Mouse (Mus musculus) cerebellum, postnatal 25 days (tissue): ENCODE results near the gene Clca3b.
"Not testable (repeated sequence)": the region's sequence is repeated elsewhere in the genome, so short reads cannot be mapped to it uniquely, and the experiment has no call there.

Experiments
- DNase-seq, 2 experiments: peaks; one replicate each; pipeline ENCODE4 v3.0.0; 2021; ENCODE audit warnings: mixed read lengths in 2 of 2

The Clca3b gene

DNA sequence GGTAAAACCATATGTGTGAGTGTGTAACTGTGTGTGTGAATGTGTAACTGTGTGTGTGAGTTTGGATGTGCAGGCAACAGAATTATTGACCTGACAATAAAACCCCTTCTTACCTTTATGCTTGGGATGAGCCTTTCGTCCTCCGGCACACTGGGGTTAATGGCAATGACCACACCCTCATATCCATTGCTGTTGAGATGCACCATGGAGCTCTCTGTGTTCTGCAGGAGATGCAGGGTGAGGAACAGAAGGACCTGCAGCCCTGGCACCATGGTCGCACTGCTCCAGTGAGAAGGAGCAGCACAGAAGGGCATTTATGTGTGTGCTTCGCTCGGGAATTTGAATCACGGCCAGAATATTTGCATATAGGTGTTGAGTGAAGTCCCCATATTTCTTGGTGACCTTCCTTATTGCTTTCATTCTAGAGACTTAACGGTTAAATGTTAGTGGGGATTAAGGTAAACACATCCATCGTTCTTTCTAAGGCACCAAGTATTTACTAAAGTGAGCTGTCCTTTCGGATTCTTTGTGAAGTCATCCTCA is at the start of gene Clca3b:
Gene Clca3b (minus strand): TSS at position 344 of the 543 bp plus-strand sequence.
- not testable (repeated sequence) for DNase-seq

DNA sequence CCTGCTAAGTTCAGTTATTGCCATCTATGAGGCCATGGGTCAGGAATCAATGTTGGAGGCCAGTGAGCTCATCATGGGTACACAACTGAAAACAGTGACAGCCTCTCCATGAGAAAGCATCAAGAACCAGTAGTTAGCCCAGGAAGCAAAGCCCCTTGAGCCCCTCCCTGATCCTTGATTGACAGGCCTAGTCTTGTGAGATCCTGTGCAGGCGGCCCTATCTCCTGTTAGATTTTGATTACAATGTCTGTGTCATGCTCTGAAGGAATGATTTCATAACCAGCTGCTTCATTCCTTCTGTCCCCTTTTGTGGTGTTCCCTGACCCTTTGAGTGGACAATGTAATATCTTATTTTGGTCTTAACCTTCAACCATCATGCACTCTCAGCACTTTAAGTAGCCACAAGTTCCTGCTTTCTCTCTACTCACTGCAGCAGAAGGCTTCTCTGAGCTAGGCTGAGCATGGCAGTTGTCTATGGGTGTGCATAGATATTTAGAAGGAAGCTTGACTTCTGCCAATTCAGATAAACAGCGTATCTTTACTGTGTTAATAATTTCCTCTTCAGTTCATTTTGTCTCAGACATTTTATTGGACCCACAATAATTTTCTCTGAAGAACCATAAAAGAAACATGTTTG is 48.0 kb upstream of the Clca3b start:
- no peak for DNase-seq

GRCm38 (mm10) chr3:144890246-144890758 is 41.1 kb upstream of the Clca3b start:
- DNase-seq = no peak

GRCm38 (mm10) chr3:144886957-144887356 is 37.8 kb upstream of the Clca3b start:
- DNase-seq = no peak

DNA sequence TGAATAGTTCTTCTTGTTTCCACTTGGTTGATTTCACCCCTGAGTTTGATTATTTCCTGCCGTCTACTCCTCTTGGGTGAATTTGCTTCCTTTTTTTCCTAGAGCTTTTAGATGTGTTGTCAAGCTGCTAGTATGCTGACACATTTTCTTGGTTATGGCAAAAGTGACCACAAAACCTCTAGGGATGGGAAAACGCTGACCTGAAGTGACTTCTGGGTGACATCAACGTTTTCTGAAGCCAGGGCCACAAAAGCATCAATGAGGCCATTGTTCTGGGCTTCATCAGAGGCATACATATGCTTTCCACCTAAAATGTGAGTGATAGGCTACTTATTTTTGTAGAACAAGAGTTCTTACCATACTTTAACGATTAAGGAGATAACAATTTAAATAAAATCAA is 22.9 kb upstream of the Clca3b start:
- not testable (repeated sequence) for DNase-seq

DNA sequence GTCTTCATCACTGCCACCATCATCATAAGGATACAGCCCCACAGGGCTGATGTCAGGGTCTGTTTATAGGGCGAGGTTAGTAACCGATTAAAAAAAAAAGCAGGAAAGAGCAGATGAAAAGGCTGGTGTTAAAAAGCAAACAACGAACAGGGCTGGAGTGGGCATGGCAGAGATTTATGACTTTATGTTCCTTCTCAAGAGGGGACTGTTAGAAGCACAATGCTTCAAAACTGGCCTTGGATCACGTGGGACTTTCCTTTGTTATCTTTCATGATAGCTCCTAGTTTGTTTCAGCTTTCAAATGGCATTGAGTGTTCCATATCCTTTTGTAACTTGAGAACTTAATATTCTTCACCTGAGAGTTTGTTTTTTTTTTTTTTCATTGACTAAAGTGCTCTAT is 427 bp upstream of the Clca3b start:
- no peak for DNase-seq

- DNase-seq = no peak
These were observed 21.9 kb downstream of the Clca3b start for GRCm38 (mm10) chr3:144827257-144827656.

DNA sequence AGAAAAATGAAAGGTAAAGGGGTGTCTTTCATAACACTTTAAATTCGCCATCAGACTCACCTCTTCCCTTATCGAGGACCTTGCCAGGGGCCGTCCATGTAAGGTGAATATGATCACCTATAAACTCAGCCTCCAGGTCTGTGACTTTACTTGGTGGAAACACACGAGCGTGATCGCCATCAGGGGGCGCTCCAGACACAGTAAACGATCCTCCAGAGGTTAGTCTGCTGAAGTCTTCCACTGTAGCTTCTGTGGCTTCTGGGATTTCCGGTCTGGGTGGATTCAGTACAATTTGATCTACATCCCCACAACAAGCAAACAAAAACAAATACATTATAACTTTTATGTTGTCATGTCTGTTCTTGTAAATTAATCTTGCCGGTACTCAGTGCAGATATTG is 24.0 kb downstream of the Clca3b start:
- peak; percentile 56 to 81 for DNase-seq

GRCm38 (mm10) chr3:144823331-144823730 is 25.8 kb downstream of the Clca3b start:
- DNase-seq = no peak

DNA sequence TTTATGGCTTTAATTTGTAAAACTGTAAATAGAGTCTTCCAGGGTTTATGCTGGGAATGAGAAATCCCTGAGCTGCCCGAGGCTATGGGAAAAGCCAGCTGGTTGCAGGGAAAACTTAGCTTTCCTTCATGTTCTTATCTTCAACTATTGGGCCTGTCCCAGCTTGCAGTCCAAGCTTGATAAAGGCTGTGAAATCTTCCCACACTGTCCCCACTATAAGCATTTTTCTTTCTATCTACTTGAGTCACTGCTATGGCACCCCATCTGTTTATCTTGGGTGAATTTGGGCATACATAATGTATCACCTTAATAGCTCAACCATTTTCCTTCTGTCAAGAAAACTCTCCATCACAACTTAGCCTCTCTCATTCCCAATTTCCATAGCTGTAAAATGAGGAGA is 28.5 kb downstream of the Clca3b start:
- DNase-seq = no peak

- not testable (repeated sequence) for DNase-seq
These were observed 29.9 kb downstream of the Clca3b start, which contains the start of gene Clca3a2 for GRCm38 (mm10) chr3:144819219-144819618. TSS of gene Clca3a2 (minus strand) at chr3:144819494.

GRCm38 (mm10) chr3:144813336-144813735 is 35.8 kb downstream of the Clca3b start:
- not testable (repeated sequence) for DNase-seq

GRCm38 (mm10) chr3:144811821-144812220 is 37.3 kb downstream of the Clca3b start:
- DNase-seq = no peak

DNA sequence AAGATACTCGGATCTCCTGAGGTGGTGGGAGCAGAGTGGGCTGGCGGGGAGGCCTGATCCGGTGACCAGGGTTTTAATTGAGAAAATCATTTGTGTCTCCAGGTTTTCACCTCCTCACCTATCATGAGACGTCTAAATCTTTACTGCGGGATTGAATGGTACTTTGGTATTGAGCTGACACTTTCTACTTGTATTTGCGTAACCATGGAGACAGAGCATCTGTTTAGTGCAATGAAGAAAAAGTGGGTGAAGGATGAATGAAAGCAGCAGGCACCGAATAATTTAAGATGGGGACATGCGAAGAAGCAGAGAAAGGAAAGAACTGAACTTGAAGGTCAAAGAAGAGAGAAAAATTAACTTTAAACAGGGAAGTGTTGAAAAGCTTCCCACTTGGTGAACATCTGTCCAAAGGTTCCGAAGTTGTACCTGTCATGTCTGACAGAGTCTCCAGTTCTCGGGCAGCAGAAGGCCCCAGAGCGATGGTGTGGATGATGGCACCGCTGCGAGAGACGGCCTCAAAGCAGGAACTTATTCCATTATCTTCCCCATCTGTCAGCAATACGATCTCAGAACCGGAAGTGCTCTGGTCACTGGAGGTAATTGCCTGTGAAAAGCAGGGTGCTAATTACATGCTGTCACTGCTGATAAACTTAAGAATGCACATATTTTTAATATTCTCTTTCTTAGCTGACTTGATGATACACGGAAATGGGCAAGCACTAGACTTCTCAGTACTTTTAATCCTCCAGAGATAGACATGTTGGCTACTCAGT is 40.8 kb downstream of the Clca3b start:
- not testable (repeated sequence) for DNase-seq

- DNase-seq = not testable (repeated sequence)
These were observed 42.5 kb downstream of the Clca3b start for GRCm38 (mm10) chr3:144806626-144807025.

DNA sequence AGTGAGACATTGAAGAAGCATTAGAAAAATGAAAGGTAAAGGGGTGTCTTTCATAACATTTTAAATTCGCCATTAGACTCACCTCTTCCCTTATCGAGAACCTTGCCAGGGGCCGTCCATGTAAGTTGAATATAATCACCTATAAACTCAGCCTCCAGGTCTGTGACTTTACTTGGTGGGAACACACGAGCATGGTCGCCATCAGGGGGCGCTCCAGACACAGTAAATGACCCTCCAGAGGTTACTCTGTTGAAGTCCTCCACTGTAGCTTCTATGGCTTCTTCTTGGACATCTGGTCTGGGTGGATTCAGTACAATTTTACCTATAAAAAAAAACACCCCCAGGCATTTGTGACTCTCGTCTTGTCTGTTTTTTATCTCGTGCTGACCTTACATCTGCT is 47.3 kb downstream of the Clca3b start:
- DNase-seq = peak in 1 of 2 experiments; percentile 11

DNA sequence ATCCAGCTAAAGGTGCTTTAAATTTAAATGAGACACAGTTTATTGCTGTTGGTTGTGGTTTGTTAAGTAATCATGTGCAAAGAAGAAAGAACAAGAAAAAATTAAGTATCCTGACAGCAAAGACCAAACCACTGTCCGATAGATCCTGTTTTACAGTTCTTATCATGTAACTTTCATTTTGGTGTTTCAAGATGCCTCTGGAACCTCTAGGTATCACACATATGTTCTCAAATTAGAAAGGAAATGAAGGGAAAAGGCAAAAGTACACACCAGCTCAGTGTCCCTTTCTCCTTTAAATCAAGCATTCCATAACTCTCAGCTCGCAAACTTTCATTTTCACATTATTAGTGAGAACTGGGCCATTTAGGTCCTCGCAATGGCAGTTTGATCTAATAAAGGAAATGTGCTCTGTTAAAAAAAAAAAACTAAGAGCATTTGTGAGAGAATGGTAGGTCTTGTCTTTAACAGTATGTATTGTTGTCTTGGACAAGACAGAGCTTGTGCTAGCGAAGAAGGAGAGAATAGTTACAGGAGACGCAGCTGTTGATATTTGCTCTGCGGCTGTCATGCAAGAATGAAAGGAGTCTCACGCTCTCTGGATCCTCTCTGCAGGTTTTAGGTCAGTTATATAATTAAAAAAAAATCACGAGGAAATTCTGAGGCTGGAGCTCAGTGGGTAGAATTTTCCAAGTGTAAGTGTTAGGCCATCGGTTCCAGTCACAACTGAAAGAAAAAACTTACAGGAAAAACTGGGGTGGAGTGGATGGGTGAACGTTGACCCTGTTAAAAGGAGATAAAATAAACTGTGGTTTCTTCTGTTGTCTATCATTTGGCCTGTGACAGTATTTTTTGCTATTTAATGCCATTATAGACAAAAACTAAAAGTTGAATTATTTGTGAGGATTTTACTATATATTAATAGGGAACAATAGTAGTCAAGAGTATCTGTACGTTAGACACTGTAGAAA is 63.7 kb downstream of the Clca3b start:
- no peak for DNase-seq
